Mouse (Mus musculus): ENCODE data around the gene Efcab6. TPM values are rescaled to one million over a fixed set of nuclear protein-coding genes. Genes with fewer than 3 reads are reported as not detected.

Gene Efcab6
- total RNA-seq, 2 experiments from 2014 or later, result 13.0 to 13.7 TPM

DNA sequence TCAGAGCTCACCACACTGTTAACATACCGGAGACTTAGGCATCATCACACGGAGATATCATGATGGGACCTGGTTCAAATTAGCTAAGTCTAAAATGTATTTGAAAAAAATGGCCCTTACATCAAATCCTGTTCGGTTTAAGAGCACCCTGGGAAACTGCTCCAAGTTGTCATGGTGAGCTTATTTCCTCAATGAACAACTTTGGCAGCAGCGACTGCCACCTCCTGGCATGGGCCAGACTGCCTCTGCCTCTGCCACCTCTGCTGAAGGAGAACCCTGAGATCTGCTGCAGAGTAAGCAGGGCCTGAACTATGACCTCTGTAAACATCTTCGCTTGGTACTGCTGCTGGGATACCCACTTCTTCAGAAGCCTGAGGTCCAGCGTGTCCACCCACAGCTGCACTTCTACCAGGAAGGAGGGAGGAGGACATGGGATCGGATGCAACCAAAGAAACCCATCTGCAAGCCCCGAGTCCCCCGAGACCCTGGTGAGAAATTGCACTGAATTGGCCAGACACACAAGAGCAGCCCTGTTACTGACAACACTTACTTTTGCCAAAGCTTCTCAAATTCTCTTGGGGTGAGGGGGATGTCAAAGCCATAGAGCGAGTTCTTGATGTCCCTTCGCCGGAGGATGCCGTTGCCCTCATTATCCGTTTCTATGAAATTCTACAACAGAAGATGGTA lies 152.0 kb downstream of the Efcab6 start:
- peak in 1 of 2 experiments; percentile 23 for DNase-seq (ENCODE audit: low spot score in 2 of 2)
- intact Hi-C loops (cut with DNase I), result loop anchor here (1.0 kb wide), 1 partner anchor 56 kb away; no protein-coding TSS in a partner anchor

DNA sequence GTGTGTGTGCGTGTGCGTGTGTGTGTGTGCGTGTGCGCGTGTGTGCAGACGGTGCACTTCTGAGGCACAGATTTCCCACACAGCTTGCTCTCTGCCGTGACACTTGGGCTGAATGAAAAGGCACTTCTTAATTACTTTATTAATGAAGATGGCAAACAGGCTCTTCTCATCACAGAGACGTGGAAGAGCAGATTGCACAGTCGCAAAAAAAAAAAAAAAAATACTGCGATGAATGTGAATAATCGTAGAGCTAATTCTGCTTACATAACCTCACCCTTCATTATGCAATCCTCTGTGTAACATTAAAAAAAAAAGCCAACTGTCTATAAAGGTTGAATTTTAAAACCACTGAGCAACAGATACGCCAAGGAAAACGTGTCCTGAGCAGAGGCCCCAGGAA lies 158.7 kb downstream of the Efcab6 start:
- intact Hi-C loops (cut with DNase I), result no loop called here
- DNase-seq (ENCODE audit: low spot score in 2 of 2), result no peak

DNA sequence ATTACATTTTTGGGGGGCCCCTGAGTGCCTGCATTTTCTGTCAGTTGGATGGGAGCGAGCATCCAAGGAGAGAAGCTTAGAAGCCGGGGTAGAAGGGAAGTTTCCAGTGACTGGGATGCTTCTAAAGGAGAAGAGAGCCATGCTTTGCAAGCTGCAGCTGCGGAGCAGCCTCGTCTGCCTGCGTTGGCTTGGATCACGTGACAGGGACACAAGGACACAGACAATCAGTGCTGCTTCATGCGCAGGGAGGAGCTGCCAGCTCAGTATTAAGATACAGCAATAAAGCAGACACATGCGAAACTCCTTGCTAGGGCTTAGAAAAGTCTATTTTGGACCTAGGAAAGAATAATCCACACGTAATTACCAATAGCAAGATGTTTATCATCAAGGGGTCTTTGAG lies 167.9 kb downstream of the Efcab6 start:
- intact Hi-C loops (cut with DNase I), result no loop called here
- DNase-seq (ENCODE audit: low spot score in 2 of 2), result peak; percentile 45 to 48

DNA sequence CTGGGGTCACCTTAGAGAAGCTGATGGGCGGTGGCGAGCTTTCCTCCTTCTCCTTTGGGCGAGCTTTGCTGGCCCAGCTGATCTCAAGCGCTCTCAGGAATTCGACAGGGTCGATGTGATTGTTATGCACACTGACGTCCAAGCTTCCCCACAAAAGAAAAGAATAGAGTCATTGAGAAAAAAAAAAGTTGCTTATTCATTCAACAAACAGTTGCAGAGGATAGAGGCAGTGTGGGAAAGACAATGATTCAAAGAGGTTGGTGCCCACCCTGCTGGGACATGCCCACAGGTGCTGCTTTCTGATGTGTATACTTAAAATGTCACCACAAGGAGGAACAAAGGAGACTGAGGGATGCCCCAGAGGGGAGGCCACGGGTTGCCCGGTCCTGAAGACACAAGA lies 169.2 kb downstream of the Efcab6 start:
- intact Hi-C loops (cut with DNase I), result no loop called here

DNA sequence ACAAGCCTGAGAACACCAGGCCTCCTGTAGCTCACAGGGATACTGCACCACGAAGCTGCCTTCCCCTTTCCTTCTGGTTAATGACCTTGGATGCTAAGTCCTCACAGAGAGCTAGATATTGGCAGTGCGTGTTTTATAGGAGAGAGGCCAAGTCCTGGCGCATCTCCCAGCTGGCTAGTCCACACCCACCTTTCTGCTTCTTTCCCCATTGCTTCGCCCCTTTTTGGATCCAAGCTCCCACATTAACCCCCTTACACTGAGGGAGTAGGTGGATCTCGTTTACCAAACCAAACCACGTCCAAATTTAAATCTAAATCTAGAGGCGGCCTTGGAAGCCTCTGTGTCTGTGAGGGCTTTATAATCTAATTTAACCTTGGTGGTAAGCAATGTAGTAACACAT lies 170.9 kb downstream of the Efcab6 start:
- intact Hi-C loops (cut with DNase I), result no loop called here
- peak in 1 of 2 experiments; percentile 53 for DNase-seq (ENCODE audit: low spot score in 2 of 2)

More for the DNA sequence above, 169.2 kb downstream of the Efcab6 start:
- no peak for DNase-seq (ENCODE audit: low spot score in 2 of 2)

DNA sequence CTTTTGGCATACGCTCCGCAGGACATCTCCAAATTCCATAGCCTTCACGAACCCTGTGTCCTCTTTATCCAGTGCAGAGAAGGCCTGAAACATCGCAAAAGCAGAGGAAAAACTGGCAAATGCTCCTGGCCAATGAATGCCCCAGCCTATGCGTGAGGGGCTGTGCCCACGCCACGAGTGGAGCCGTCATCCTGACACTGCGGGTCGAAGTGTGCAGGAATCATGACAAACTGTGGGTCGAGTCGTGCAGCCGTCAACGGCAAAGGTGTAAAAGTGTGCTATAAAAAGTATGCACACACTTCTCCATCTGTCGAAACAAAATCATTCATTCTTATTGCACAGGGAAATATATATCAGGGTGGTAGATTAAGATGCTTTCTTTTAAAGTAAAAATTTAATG lies 172.3 kb downstream of the Efcab6 start:
- no peak for DNase-seq (ENCODE audit: low spot score in 2 of 2)

DNA sequence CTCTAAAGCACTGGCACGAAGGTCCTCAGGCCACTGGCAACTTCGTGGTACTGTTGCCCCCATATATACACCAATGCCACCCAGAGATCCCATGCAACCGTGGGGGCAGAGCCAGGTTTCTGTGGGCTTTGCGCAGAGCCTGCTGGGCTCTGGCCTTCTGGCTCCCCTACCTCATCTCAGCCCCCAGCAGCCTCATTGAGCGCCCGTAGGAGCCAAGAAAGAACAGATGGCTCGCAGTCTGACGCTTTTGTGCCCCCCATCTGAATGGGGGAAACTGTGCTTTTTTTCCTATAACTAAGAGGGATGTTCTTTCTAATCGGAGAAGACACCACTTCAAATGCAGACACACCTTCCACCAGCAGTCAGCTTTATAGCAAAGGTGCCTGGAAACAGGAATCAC lies 180.9 kb downstream of the Efcab6 start:
- intact Hi-C loops (cut with DNase I), result no loop called here
- no peak for DNase-seq (ENCODE audit: low spot score in 2 of 2)

More for the DNA sequence above, 172.3 kb downstream of the Efcab6 start:
- intact Hi-C loops (cut with DNase I), result no loop called here

DNA sequence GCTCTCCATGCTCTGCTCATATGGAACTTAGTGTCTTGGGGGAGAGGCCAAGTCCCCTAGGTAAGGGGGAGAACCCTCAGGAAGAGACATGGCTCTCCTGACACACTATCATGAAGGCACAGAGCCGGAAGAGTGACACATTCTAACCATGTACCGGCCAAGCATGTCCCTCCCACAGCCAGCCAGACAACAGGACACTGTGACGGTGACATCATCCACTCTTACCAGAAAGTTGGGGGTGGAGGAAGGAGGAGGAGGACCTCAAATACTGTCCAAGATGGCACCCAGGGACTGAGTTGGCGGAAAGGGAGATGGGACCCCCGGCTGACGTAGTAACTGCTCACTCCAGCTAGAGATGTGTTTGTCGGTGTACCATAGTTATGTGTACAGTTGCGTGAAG lies 181.4 kb downstream of the Efcab6 start:
- intact Hi-C loops (cut with DNase I), result no loop called here
- DNase-seq (ENCODE audit: low spot score in 2 of 2), result no peak

DNA sequence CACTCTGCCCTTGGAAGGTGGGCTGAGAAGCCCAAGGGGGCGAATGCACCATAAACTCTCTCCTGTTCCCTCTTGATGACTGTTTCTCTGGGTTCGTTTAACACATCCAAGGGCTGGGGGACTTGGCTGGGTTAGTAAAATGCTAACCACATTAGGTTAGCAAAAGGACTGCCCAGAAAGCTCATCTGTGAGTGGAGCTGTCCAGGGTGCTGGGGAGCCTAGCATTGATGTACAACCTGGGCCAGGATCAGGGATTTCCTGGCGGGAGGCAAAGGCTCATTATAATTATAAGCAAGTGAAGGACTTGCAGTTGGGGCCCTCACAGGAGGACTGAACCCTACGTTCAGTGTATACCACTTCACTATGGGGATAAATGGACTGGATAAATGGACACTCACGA lies 185.3 kb downstream of the Efcab6 start:
- no peak for DNase-seq (ENCODE audit: low spot score in 2 of 2)
- intact Hi-C loops (cut with DNase I), result no loop called here

DNA sequence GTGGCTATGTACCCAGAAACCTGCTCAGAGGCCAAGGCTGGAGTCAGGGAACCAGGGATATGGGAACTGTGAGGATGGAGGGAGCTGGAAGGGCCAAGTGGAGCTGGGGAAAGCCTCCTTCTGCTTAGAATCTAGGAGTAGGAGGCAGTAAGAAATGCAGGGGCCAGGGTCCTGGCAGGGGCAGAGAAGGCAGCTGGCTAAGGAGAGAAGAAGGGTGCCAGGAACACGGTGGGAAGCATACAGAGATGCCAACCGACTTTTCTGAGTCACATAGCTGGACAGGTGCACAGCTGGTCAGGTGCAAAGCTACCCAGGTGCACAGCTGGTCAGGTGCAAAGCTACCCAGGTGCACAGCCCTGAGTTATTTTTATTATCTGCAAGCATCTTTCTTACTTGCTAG lies 187.3 kb downstream of the Efcab6 start:
- no peak for DNase-seq (ENCODE audit: low spot score in 2 of 2)
- intact Hi-C loops (cut with DNase I), result no loop called here

DNA sequence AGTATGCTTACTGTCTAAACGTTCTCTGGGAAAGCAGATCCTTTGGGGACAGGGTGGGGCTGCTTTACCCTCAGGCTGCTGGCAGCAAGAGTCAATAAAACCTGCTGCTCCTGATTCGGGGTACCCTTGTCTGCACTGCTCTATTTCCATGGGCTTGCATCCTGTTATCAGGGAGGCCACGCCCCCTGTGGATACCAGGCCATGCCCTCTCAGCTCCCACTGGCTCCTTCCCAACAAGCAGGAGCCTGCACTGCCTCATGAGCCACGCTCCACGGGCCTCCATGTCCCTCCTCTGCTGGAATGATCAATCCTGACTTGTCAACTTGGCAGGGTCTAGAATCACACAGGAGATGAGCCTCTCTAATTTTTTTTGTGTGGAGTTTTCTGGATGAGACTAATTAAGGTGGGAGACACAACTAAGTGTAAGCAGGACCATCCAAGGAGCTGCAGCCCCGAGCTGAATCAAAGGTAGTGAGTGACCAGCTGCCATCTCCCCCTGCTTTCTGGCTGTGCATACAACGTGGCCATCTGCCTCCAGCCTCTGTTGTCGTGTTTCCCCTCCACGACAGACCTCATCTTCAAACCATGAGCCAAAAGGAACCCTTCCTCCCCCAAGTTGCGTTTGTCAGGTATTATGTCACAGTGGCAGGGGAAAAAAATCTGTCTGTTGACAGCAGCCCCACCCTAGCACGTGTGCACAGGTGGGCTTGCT lies 187.9 kb downstream of the Efcab6 start:
- DNase-seq (ENCODE audit: low spot score in 2 of 2), result no peak
- intact Hi-C loops (cut with DNase I), result no loop called here

DNA sequence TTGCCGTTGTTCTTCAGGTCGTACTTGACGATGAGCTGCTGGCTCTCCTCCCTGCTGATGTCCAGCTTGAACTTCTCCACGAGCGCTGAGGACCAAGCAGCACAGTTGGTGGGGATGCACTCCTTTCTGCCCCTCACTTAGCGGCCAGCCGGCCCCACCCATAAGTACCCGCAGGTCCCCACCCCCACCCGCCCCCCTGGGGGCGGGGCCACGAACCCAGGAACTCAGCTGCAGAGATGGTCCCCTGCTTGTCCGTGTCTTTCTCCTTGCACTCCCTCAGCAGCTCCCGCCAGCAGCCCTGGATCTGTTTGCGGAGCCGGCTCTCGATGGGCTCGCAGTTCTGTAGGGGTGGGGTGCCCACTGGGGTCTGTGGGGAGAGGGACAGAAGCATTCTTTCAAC lies 194.2 kb downstream of the Efcab6 start:
- intact Hi-C loops (cut with DNase I), result no loop called here
- no peak for DNase-seq (ENCODE audit: low spot score in 2 of 2)

DNA sequence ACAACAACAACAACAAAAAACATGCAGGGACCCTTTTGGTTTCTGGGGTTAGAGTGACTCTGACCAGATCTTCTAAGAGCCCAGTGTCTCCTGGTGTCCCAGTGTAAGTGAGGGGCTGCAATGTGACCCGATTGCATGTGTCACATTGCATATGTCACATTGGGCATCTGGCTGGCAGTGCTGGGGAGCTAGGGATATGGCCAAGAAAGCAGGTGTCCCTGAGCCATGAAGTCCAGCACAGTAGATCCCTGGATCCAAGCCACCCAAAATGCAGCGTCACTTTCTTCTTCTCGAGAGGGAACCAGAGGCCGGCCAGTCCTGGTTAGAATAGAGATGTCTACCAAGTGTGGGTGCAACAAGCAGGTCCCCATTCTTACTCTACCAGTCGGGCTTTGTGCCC lies 199.6 kb downstream of the Efcab6 start:
- intact Hi-C loops (cut with DNase I), result no loop called here
- DNase-seq (ENCODE audit: low spot score in 2 of 2), result no peak

DNA sequence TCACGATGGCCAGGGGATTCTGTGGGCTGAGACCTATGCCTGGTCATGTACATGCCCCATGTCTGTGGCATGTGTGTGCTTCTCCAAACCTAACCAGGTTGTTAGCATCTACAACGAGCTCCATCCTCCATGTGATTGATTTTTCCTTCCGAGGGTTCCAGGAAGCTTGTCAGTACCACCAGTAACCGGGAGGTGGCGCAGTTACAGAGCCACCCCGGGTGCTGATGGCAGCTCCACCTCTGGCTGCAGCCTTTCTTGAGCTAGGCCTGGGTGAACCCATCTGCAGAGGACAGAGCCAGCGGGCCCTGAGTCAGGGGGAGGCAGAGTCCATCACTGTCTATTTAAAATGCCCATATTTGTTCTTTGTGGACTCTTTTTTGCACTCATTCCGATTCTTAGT lies 208.1 kb downstream of the Efcab6 start:
- intact Hi-C loops (cut with DNase I), result loop anchor here (1.0 to 2.0 kb wide), 2 partner anchors 56 to 198 kb away; no protein-coding TSS in a partner anchor

DNA sequence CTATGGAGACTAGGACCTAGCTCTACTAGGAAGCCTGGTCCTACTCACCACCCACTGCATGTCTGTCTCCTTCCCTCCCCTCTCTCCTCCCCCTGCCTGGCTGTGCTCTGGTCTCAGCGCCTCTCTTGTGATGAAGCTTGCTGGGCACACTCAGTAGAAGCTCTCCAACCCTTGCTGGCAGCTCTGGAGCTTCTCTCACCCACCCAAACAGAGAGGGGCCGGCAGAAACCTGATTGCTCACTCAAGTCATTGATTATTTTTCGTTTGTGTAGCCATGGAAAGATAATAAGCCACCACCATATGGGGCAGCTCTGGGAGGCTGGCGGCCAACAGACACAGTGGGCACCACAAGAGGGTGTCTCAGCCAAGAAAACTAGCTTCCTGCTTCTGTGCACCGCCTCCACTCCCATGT lies 211.8 kb downstream of the Efcab6 start:
- intact Hi-C loops (cut with DNase I), result loop anchor here (2.0 kb wide), 1 partner anchor 65 kb away; no protein-coding TSS in a partner anchor
- peak; percentile 66 to 69 for DNase-seq (ENCODE audit: low spot score in 2 of 2)

More for the DNA sequence above, 208.1 kb downstream of the Efcab6 start:
- peak; percentile 73 for DNase-seq (ENCODE audit: low spot score in 2 of 2)

DNA sequence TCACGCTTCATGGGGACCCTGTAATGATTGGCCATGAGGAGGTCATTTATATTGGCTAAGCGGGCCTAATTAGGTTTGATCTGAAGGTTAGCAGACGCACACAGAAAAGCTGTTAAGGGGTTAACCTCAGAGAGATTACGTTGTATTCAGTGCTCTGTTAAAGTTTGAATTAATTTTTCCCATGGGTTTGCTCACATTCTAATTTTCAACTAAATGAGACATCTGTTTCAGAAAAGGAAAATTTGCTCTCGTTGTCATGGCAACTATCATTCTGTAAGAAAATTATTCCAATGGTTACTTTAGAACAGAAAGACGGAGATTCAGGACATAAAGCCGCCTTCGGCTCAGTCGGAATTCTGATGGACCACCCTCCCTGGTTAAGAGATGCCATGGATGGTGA lies 217.0 kb downstream of the Efcab6 start:
- no peak for DNase-seq (ENCODE audit: low spot score in 2 of 2)
- intact Hi-C loops (cut with DNase I), result no loop called here

DNA sequence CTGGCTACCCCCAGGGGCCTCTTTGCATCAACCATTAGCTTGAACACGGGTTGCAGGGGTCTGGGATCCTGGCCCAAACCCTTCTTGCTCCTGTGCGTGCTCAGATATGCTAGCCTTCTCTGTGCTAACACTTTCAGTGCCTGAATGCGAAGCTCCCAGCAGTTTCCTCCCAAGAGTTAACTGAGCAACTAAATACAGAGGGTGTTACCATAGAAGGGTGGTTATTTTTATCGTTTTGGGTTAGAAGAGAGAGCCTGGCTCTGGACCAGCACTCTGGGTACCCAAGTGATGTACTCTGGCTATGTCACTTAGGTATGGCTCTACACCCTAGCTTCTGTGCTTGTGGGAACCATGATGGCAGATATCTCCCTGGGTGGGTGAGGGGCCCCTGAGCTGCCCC lies 217.7 kb downstream of the Efcab6 start:
- intact Hi-C loops (cut with DNase I), result no loop called here
- DNase-seq (ENCODE audit: low spot score in 2 of 2), result peak in 1 of 2 experiments; percentile 51

DNA sequence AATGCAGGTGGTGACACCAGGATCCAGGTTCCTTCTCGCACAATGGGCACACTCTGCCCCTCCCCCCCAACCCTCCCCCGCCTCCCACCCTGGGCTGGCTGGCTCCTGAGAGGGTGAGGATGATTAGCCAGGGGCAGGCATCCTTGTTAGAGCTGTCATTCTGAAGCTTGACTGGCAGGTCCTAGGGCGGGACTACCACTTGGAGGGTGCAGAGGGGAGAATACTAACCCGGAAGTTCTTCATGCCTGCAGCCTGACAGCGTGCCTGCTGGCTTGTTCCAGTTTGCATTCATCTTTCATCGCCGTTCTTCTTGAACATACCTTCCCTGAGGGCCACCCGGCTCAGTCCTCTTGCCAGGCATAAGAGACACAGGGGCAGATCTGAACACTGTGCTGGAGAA lies 218.6 kb downstream of the Efcab6 start:
- intact Hi-C loops (cut with DNase I), result no loop called here

DNA sequence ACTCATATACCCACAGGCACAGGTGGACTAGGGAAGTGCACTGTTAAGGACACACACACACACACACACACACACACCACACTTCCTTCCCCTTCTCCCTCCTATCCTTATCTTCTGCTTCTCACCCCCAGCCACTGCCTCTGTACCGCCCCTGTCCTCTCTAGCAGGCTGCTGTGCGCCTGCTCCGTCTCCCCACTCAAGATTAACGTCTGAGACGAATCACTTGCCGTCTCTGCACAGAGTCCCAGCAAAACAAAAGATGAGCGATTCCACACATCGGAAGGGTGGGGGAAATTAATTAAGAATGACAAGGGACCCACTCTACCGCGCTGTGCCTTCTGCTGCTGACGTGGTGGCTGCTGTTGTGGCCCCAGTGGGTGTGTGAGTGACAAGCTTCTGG lies 219.4 kb downstream of the Efcab6 start:
- intact Hi-C loops (cut with DNase I), result no loop called here
- DNase-seq (ENCODE audit: low spot score in 2 of 2), result no peak

More for the DNA sequence above, 218.6 kb downstream of the Efcab6 start:
- DNase-seq (ENCODE audit: low spot score in 2 of 2), result no peak

DNA sequence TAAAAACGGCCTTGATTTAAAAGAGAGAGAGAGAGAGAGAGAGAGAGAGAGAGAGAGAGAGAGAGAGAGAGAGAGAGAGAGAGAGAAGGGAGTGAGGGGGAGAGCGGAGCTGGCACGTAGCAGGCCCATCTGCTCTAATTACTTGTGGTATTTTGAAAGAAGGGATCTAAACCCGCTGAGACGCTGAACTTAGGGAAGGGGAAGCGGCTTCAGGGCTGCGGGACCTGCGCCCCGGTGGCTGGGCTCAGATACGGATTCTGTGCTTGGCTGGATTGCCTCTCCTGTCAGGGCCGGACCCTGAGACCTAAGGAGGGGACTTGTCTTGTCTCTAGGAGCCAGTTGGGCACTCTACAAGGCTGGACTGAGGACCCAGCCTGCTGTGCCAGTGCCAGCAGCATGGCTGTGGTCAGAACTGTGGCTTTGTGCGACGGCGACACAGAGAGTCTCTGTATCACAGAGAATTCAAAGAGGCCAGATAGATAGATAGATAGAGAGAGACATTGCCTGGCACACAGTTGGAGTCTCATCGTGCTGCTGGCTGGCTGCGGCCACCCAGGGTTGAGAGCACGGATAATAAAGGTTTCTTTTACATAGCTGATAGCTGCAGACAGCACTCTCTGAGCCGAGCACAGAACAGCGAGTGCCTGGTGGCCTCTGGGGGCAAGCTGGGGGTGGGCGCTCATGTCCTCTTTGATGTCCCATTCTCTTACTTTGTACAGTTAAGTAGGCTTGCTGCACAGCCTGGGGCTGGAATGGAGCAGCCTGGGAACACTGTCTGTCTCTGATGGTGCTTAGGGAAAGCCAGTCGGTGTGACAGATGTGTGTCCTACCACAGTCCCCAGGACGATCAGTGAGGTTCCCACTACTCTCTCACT lies 222.0 kb downstream of the Efcab6 start:
- peak in 1 of 2 experiments; percentile 39 for DNase-seq (ENCODE audit: low spot score in 2 of 2)
- intact Hi-C loops (cut with DNase I), result loop anchor here (5.0 kb wide), 1 partner anchor 61 kb away; no protein-coding TSS in a partner anchor
